Mouse (Mus musculus) lung, adult 2 months (tissue): ENCODE results near the gene Tlx2.

Experiments used
- CTCF ChIP-seq: fragments of 200-500 bp; IDR thresholded peaks from 2 replicates; pipeline ENCODE4 v1.5.1; 2011; ENCODE audit warnings: mild to moderate bottlenecking, low read length, control low read depth; ENCODE audit not compliant: insufficient read depth
- POLR2A ChIP-seq: fragments of 200-500 bp; IDR thresholded peaks from 2 replicates; pipeline ENCODE4 v1.6.1; 2011; ENCODE audit warnings: low read depth, mild to moderate bottlenecking, control low read depth, low read length, borderline replicate concordance; ENCODE audit errors: extremely low read depth

- TF ChIP-seq POLR2A (peak; percentile 14; the same call in 1 of the 2 replicates), CTCF (no peak)
Observed at GRCm38 (mm10) chr6:83057790-83058189, 12.3 kb downstream of the Tlx2 start, which contains the start of gene Dqx1.
